Mouse (Mus musculus) forebrain, postnatal 0 days (tissue): ENCODE data around the gene Gm10065. TPM values are rescaled to one million over a fixed set of nuclear protein-coding genes. Genes with fewer than 3 reads are reported as not detected.
A peak's percentile ranks its signal among the peaks of the same experiment; 100 is the strongest.
"Not testable (repeated sequence)": the region's sequence is repeated elsewhere in the genome, so short reads cannot be mapped to it uniquely, and the experiment has no call there.

Source experiments
- ATAC-seq: fragments of 200-750 bp; cut with Nextera tagmentation; 2 replicates; pipeline ENCODE4 v1.8.0; 2017; ENCODE audit warnings: mild to moderate bottlenecking, moderate library complexity
- DNase-seq: peaks from one replicate; pipeline ENCODE4 v3.0.0-alpha.2; 2015
- H3K27ac ChIP-seq: fragments of 300-500 bp; sonication (generic); 2 replicates; pipeline ENCODE4 v1.5.1; 2014; ENCODE audit warnings: low read depth, mild to moderate bottlenecking, antibody characterized with exemption, low read length, moderate library complexity, mixed read lengths
- H3K27me3 ChIP-seq: fragments of 300-500 bp; sonication (generic); 2 replicates; pipeline ENCODE4 v1.6.1; 2014; ENCODE audit warnings: mild to moderate bottlenecking, low read length, mixed read lengths; ENCODE audit not compliant: insufficient read depth
- H3K36me3 ChIP-seq: fragments of 300-500 bp; sonication (generic); 2 replicates; pipeline ENCODE4 v1.6.1; 2014; ENCODE audit warnings: mild to moderate bottlenecking, moderate library complexity; ENCODE audit not compliant: insufficient read depth
- H3K4me1 ChIP-seq: fragments of 300-500 bp; sonication (generic); 2 replicates; pipeline ENCODE4 v1.6.1; 2014; ENCODE audit warnings: antibody characterized with exemption; ENCODE audit not compliant: insufficient read depth
- H3K4me2 ChIP-seq: fragments of 300-500 bp; sonication (generic); 2 replicates; pipeline ENCODE4 v1.6.1; 2014; ENCODE audit warnings: low read depth, mild to moderate bottlenecking, moderate library complexity
- H3K4me3 ChIP-seq: fragments of 300-500 bp; sonication (generic); 2 replicates; pipeline ENCODE4 v1.5.1; 2014; ENCODE audit warnings: low read depth, low read length, mixed read lengths
- H3K9ac ChIP-seq: fragments of 300-500 bp; sonication (generic); 2 replicates; pipeline ENCODE4 v1.6.1; 2014; ENCODE audit warnings: mild to moderate bottlenecking
- H3K9me3 ChIP-seq: fragments of 300-500 bp; sonication (generic); 2 replicates; pipeline ENCODE4 v1.6.1; 2016; ENCODE audit warnings: low read length
- CTCF ChIP-seq: sonication (generic); IDR thresholded peaks from 2 replicates; pipeline ENCODE4 v1.5.1; 2016; ENCODE audit warnings: antibody characterized with exemption, control low read depth, low read depth
- WGBS: fragments of 180-500 bp; shearing (Covaris S2); extraction: QIAGEN DNeasy Blood & Tissue Kit; methylation state at CpG from one replicate; pipeline ENCODE4 v1.1.7; 2014; 5-methylcytosine and 5-hydroxymethylcytosine counted together
- polyA plus RNA-seq: library from polyadenylated mRNA; unstranded; fragments of >200 nt; fragmentation: Nextera tagmentation; extraction: Ambion mirVana; gene quantifications from 2 replicates; pipeline ENCODE4 v1.2.1, GENCODE M21; 2015
- total RNA-seq: library from RNA; depleted of rRNA; stranded (reverse); fragments of >200 nt; gene quantifications from 2 replicates; pipeline ENCODE4 v1.2.3, GENCODE M21; 2014

The Gm10065 gene
- total and polyA plus RNA-seq, 2 experiments from 2014 or later = not detected

GRCm38 (mm10) chr13:21472427-21472826 is 6.8 kb downstream of the Gm10065 start:
- Histone ChIP-seq H3K27me3 (0 out of 2 replicates have a peak, but pooled peaks cover 5% of the 10 kb centered on the region), H3K27ac (no peak overlapping the region), H3K9ac (no peak overlapping the region), H3K4me2 (no peak overlapping the region), H3K4me3 (no peak overlapping the region), H3K4me1 (no peaks in the 10 kb centered on the region), H3K36me3 (no peaks in the 10 kb centered on the region), H3K9me3 (no peaks in the 10 kb centered on the region)
- TF ChIP-seq CTCF = no peak
- no peak for DNase-seq
- no peak for ATAC-seq
- 24% methylated on average over 4 of the region's 4 CpGs for WGBS

GRCm38 (mm10) chr13:21469097-21469496 is 10.1 kb downstream of the Gm10065 start:
- WGBS = 14% methylated on average over 9 of the region's 9 CpGs
- ATAC-seq = no peak
- no peak overlapping the region for H3K27ac ChIP-seq
- no peak overlapping the region for H3K9ac ChIP-seq
- H3K4me1 ChIP-seq = no peaks in the 10 kb centered on the region
- no peak for TF ChIP-seq CTCF
- no peaks in the 10 kb centered on the region for H3K9me3 ChIP-seq
- H3K4me3 ChIP-seq = no peak overlapping the region
- 0 out of 2 replicates have a peak, but pooled peaks cover 5% of the 10 kb centered on the region for H3K27me3 ChIP-seq
- peak; percentile 7 for DNase-seq
- peak overlapping the region; percentile 60; the same call in 1 of the 2 replicates for H3K4me2 ChIP-seq
- no peaks in the 10 kb centered on the region for H3K36me3 ChIP-seq

GRCm38 (mm10) chr13:21468061-21469019 is 10.9 kb downstream of the Gm10065 start, which contains the start of gene Nkapl:
Nkapl (minus strand) TSS chr13:21468509.
- H3K27ac ChIP-seq = peak within 1 kb of the TSS; percentile 31; the same call in 1 of the 2 replicates
- peak within 1 kb of the TSS; percentile 60 for H3K9ac ChIP-seq
- H3K4me3 ChIP-seq = peak within 1 kb of the TSS; percentile 56
- ATAC-seq = peak; percentile 99
- H3K4me2 ChIP-seq = peak within 1 kb of the TSS; percentile 60
- H3K4me1 ChIP-seq = no peaks in the 10 kb centered on the region
- no peak for TF ChIP-seq CTCF
- 0 out of 2 replicates have a peak, but pooled peaks cover 5% of the 10 kb centered on the region for H3K27me3 ChIP-seq
- 1% methylated on average over 54 of the region's 54 CpGs for WGBS
- no peaks in the 10 kb centered on the region for H3K36me3 ChIP-seq
- DNase-seq = peak; percentile 89
- H3K9me3 ChIP-seq = no peaks in the 10 kb centered on the region

- 88% methylated on average over 10 of the region's 10 CpGs for WGBS
These were observed 11.9 kb downstream of the Gm10065 start for GRCm38 (mm10) chr13:21467336-21467735.

GRCm38 (mm10) chr13:21462516-21462915 is 16.7 kb downstream of the Gm10065 start:
- ATAC-seq, H3K4me1 ChIP-seq, DNase-seq, H3K4me3 ChIP-seq, H3K9ac ChIP-seq, H3K36me3 ChIP-seq, H3K27ac ChIP-seq, H3K9me3 ChIP-seq, H3K27me3 ChIP-seq, H3K4me2 ChIP-seq: not testable (repeated sequence)
- 60% methylated on average over 9 of the region's 9 CpGs for WGBS

More at GRCm38 (mm10) chr13:21467336-21467735, 11.9 kb downstream of the Gm10065 start:
- no peaks in the 10 kb centered on the region for H3K9me3 ChIP-seq
- no peak overlapping the region for H3K27ac ChIP-seq
- 0 out of 2 replicates have a peak, but pooled peaks cover 5% of the 10 kb centered on the region for H3K27me3 ChIP-seq
- ATAC-seq (no peak), DNase-seq (no peak)
- no peak overlapping the region for H3K4me2 ChIP-seq
- no peak for TF ChIP-seq CTCF
- H3K4me1 ChIP-seq = no peaks in the 10 kb centered on the region
- H3K36me3 ChIP-seq = no peaks in the 10 kb centered on the region
- no peak overlapping the region for H3K9ac ChIP-seq
- H3K4me3 ChIP-seq = no peak overlapping the region

GRCm38 (mm10) chr13:21456347-21456746 is 22.9 kb downstream of the Gm10065 start:
- Histone ChIP-seq H3K36me3 (no peaks in the 10 kb centered on the region), H3K4me2 (no peak overlapping the region), H3K9me3 (no peaks in the 10 kb centered on the region), H3K9ac (no peak overlapping the region), H3K4me3 (no peak overlapping the region), H3K4me1 (peaks cover 4% of the 10 kb centered on the region; the same call in 1 of the 2 replicates), H3K27ac (no peak overlapping the region), H3K27me3 (no peaks in the 10 kb centered on the region)
- WGBS = 9% methylated on average over 4 of the region's 4 CpGs
- no peak for TF ChIP-seq CTCF
- DNase-seq (no peak), ATAC-seq (no peak)

- Histone ChIP-seq H3K9ac (no peak overlapping the region), H3K9me3 (no peaks in the 10 kb centered on the region), H3K4me3 (peak overlapping the region; percentile 77), H3K27ac (no peak overlapping the region), H3K27me3 (no peaks in the 10 kb centered on the region), H3K4me2 (peak overlapping the region; percentile 71; the same call in 1 of the 2 replicates), H3K36me3 (0 out of 2 replicates have a peak, but pooled peaks cover under 1% of the 10 kb centered on the region), H3K4me1 (peaks cover 4% of the 10 kb centered on the region; the same call in 1 of the 2 replicates)
- TF ChIP-seq CTCF = no peak
- ATAC-seq (no peak), DNase-seq (no peak)
- 97% methylated on average over 3 of the region's 3 CpGs for WGBS
These were observed 25.1 kb downstream of the Gm10065 start for GRCm38 (mm10) chr13:21454133-21454532.
